In the genomic region with DNA sequence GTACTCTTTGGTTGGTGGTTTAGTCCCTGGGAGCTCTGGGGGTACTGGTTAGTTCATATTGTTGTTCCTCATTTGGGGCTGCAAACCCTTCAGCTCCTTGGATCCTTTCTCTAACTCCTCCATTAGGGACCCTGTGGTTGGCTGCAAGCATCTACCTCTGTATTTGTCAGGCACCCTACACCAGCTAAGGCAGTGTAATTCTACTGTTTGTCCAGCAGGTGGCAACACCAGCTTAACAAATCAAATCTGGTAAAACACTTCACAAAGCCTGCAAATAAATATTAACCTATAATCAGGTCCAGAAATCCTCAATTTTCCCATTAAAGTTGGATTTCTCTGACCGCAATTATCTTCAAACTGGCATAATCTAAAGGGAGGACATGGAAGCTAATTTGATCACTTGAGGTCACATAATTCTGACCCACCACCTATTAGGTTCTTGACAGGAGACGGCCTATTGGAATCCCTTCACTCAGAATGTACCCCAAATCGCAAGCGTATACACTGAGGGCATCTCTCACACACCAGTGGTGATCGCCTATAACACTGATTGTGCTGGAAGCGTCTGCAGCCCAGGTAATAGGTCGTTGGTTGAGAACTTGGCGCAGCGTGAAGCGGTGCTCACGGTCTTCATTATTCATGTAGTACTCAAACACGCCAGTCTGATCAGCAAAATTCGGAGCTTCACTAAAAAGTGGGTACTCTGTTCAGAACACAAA, we compare ENCODE assay signal across 8 mouse cellular contexts. TPM values are rescaled to one million over a fixed set of nuclear protein-coding genes. Genes with fewer than 3 reads are reported as not detected.
DNase-seq lines count a peak whose midpoint lies in the region; ATAC-seq and TF ChIP-seq lines count a peak whose summit lies in the region.

No protein-coding gene starts in this region.

- no peak overlapping the region for H3K4me3 ChIP-seq in heart, adult 2 months
- H3K4me3 ChIP-seq in heart, embryonic 12.5 days, result no peak overlapping the region
- no peak overlapping the region for H3K4me3 ChIP-seq in heart, embryonic 10.5 days

- WGBS in heart, adult 2 months, result 86% methylated on average over 13 of the region's 13 CpGs
- WGBS in heart, embryonic 12.5 days, result 85% methylated on average over 13 of the region's 13 CpGs
- WGBS in heart, embryonic 10.5 days, result 83% methylated on average over 13 of the region's 13 CpGs

- no peaks in the 10 kb centered on the region for H3K9me3 ChIP-seq in heart, embryonic 12.5 days (replicated peaks)
- no peaks in the 10 kb centered on the region for H3K9me3 ChIP-seq in heart, embryonic 10.5 days

- no peak overlapping the region for H3K27ac ChIP-seq in heart, adult 2 months
- H3K27ac ChIP-seq in heart, embryonic 12.5 days (ENCODE audit: poor library complexity, severe bottlenecking), result no peak overlapping the region
- H3K27ac ChIP-seq in heart, embryonic 10.5 days, result no peak overlapping the region

- H3K36me3 ChIP-seq in heart, adult 2 months (ENCODE audit: control insufficient read depth, insufficient read depth, low read length), result no peaks in the 10 kb centered on the region
- H3K36me3 ChIP-seq in heart, embryonic 12.5 days, result peaks cover 16% of the 10 kb centered on the region
- H3K36me3 ChIP-seq in heart, embryonic 10.5 days, result peaks cover 10% of the 10 kb centered on the region; the same call in 1 of the 2 replicates

- no peak overlapping the region for H3K9ac ChIP-seq in heart, adult 2 months (ENCODE audit: low read depth, low read length)
- H3K9ac ChIP-seq in heart, embryonic 12.5 days, result no peak overlapping the region

- TF ChIP-seq POLR2A in heart, adult 2 months (IDR thresholded peaks at IDR 0.05; ENCODE audit: insufficient read depth, low read depth, low read length), result no peak

- H3K27me3 ChIP-seq in heart, adult 2 months (ENCODE audit: control insufficient read depth, insufficient read depth, low read length), result no peaks in the 10 kb centered on the region
- H3K27me3 ChIP-seq in heart, embryonic 12.5 days (replicated peaks), result no peaks in the 10 kb centered on the region
- H3K27me3 ChIP-seq in heart, embryonic 10.5 days (ENCODE audit: insufficient read depth, poor library complexity, severe bottlenecking), result no peaks in the 10 kb centered on the region

- TF ChIP-seq CTCF in heart, adult 2 months (IDR thresholded peaks at IDR 0.05), result peak; percentile 90

- no peak for TF ChIP-seq EP300 in heart, adult 2 months (IDR thresholded peaks at IDR 0.05; ENCODE audit: insufficient read depth, low read depth, low read length)

- no peak overlapping the region for H3K4me2 ChIP-seq in heart, embryonic 12.5 days

- no peak for DNase-seq in heart, adult 2 months
- peak; percentile 15 to 16 for DNase-seq in CD8-positive naive resting alpha-beta T cell, adult 2 months (ENCODE audit: low read depth in 2 of 2, low spot score in 2 of 2)
- DNase-seq in cerebellum, adult 9-10 months, result peak; percentile 58
- peak; percentile 76 for DNase-seq in heart, embryonic 10.5 days (ENCODE audit: low spot score)
- DNase-seq in left cerebral cortex, postnatal 14 days (ENCODE audit: low spot score in 2 of 2), result peak; percentile 34 to 44
- DNase-seq in neural tube, embryonic 10.5 days (ENCODE audit: extremely low spot score, low spot score), result peak; percentile 30
- DNase-seq in gastrocnemius, postnatal 10 days, result no peak

- peaks cover 3% of the 10 kb centered on the region for H3K4me1 ChIP-seq in heart, adult 2 months (ENCODE audit: control insufficient read depth, insufficient read depth, low read length)
- H3K4me1 ChIP-seq in heart, embryonic 12.5 days (replicated peaks), result peaks cover 14% of the 10 kb centered on the region
- H3K4me1 ChIP-seq in heart, embryonic 10.5 days, result peaks cover 24% of the 10 kb centered on the region

- no peak for ATAC-seq in heart, embryonic 12.5 days (ENCODE audit: insufficient number of reproducible peaks, low FRiP score)

- H3K79me2 ChIP-seq in heart, adult 2 months (replicated peaks; ENCODE audit: control insufficient read depth, insufficient read depth, low read length), result no peaks in the 10 kb centered on the region

- intact Hi-C loops in heart, adult 2 months (cut with DNase I), result loop anchor here (5.0 kb wide), 1 partner anchor 135 kb away; no protein-coding TSS in a partner anchor
- intact Hi-C loops in left cerebral cortex, postnatal 14 days (cut with DNase I), result no loop called here

RNA-seq across cellular contexts. Expression of a gene that starts 46.6 kb away (rescaled TPM):
- total RNA-seq in heart, adult 2 months (2021), result 1 to 10 TPM; 7.3 to 8.3 TPM
- polyA plus RNA-seq in heart, adult 2 months (2012; rRNA removed), result 5.0 and 11.5 TPM in 2 replicates
- polyA plus RNA-seq in heart, embryonic 12.5 days (2016; fragmentation: Nextera tagmentation; extraction: Ambion mirVana), result 8.5 and 9.2 TPM in 2 replicates
- polyA plus RNA-seq in heart, embryonic 10.5 days (2016; fragmentation: Nextera tagmentation; extraction: Ambion mirVana), result 9.7 and 11.2 TPM in 2 replicates
- total RNA-seq in left cerebral cortex, postnatal 14 days (2021), result 10 to 100 TPM; 19.0 to 20.1 TPM
- total RNA-seq in gastrocnemius, postnatal 10 days (2021), result 1 to 10 TPM; 3.5 to 4.4 TPM

RNA-seq across cellular contexts. Expression of a gene that starts 55.8 kb away (rescaled TPM):
- under 1 TPM; 0.52 to 0.84 TPM for total RNA-seq in heart, adult 2 months (2021)
- 0.64 and 1.1 TPM in 2 replicates for polyA plus RNA-seq in heart, adult 2 months (2012; rRNA removed)
- polyA plus RNA-seq in heart, embryonic 12.5 days (2016; fragmentation: Nextera tagmentation; extraction: Ambion mirVana), result 0.62 and 0.72 TPM in 2 replicates
- polyA plus RNA-seq in heart, embryonic 10.5 days (2016; fragmentation: Nextera tagmentation; extraction: Ambion mirVana), result 0.11 and 0.34 TPM in 2 replicates
- not detected for total RNA-seq in left cerebral cortex, postnatal 14 days (2021)
- under 1 TPM; 0.36 to 0.54 TPM for total RNA-seq in gastrocnemius, postnatal 10 days (2021)

Comparison
In these comparisons a context has a peak if more than half of its experiments do, and no peak if none do; other contexts are left out.
1. DNase-seq: peak in CD8-positive naive resting alpha-beta T cell, adult 2 months (2 of 2), cerebellum, adult 9-10 months (single experiment), heart, embryonic 10.5 days (single experiment), left cerebral cortex, postnatal 14 days (2 of 2) and neural tube, embryonic 10.5 days (single experiment); none in heart, adult 2 months (0 of 2) and gastrocnemius, postnatal 10 days (single experiment).